Mouse (Mus musculus) thymus, adult 2 months (tissue): ENCODE data around the gene Msi1.

Experiments
- CTCF ChIP-seq: fragments of 200-500 bp; IDR thresholded peaks from 2 replicates; pipeline ENCODE4 v1.5.1; 2012; ENCODE audit warnings: mild to moderate bottlenecking, control low read depth, low read length, moderate library complexity, borderline replicate concordance; ENCODE audit not compliant: control insufficient read depth, poor library complexity, insufficient read depth; ENCODE audit errors: extremely low read depth
- POLR2A ChIP-seq: fragments of 200-500 bp; IDR thresholded peaks from 2 replicates; pipeline ENCODE4 v1.6.1; 2012; ENCODE audit warnings: mild to moderate bottlenecking, low read length, control low read depth, moderate library complexity; ENCODE audit not compliant: control insufficient read depth, poor library complexity, insufficient read depth; ENCODE audit errors: extremely low read depth

GRCm38 (mm10) chr5:115458918-115459317 is 29.5 kb downstream of the Msi1 start:
- TF ChIP-seq CTCF (no peak), POLR2A (no peak)
